Mouse (Mus musculus) lung, adult 2 months (tissue): Measurements from ENCODE around the gene Bcorl1.

Experiments
- CTCF ChIP-seq: fragments of 200-500 bp; IDR thresholded peaks from 2 replicates; pipeline ENCODE4 v1.5.1; 2011; ENCODE audit warnings: mild to moderate bottlenecking, low read length, control low read depth; ENCODE audit not compliant: insufficient read depth
- POLR2A ChIP-seq: fragments of 200-500 bp; IDR thresholded peaks from 2 replicates; pipeline ENCODE4 v1.6.1; 2011; ENCODE audit warnings: low read depth, mild to moderate bottlenecking, control low read depth, low read length, borderline replicate concordance; ENCODE audit errors: extremely low read depth

DNA sequence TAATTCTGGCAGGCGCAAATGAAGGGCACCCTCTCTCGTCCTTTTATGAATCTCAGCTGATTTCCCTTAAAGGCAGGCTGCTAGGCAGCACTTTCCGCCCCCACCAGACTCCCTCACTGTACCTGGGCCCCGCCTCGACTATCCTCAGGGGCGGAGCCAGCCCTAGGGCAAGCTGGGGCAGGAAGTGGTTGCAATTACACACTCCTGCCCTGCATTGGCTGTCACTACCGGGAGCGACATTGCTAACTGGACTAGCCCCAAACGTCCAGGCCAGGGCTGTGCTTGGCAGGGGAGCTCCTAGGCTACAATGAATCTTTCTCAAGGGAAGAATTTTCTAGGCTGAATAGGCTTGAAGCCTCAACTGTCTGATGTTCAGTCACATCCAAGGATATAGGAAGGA is 23.0 kb upstream of the Bcorl1 start:
- no peak for TF ChIP-seq CTCF
- no peak for TF ChIP-seq POLR2A
